ENCODE assay signal across 24 mouse cellular contexts in the genomic region with DNA sequence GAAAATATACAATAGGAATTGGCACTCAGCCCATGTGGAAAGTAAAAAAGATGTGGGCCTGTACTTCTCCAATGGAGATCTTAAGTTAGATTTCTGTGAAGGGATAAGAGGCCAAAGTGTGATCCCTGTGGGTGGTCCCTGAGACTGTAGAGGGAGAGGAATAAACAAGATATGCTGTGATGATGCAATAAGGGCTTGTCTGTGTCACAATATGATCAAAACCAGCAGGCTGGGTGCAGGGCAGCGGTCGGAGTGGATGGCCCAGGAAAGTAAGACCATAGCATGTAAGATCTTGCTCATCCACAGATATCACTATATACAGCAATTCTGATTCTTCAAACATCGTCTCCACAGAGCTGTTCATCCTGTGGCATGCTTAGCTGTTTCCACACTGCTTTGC.
"Had no signal": no experiment of that assay in that cellular context is flagged by ENCODE, and none has a peak within 500 bp of the region (broad histone marks: within the 10 kb centered on the region; RNA-seq: fewer than 3 reads in every experiment).

No protein-coding gene starts in this region.

- H3K4me3 ChIP-seq: left cerebral cortex, adult 2 months; limb, embryonic 10.5 days; limb, embryonic 12.5 days; limb, embryonic 13.5 days; limb, embryonic 15.5 days; liver, embryonic 12.5 days; liver, embryonic 13.5 days; liver, embryonic 15.5 days; megakaryocyte, embryonic 14.5 days; midbrain, embryonic 10.5 days; midbrain, embryonic 12.5 days; midbrain, embryonic 13.5 days; midbrain, embryonic 15.5 days; myocyte had no signal

- H3K27ac ChIP-seq: left cerebral cortex, adult 2 months; limb, embryonic 10.5 days; limb, embryonic 12.5 days; limb, embryonic 13.5 days; limb, embryonic 15.5 days; liver, embryonic 12.5 days; liver, embryonic 13.5 days; liver, embryonic 14.5 days; liver, embryonic 15.5 days; macrophage; midbrain, embryonic 10.5 days; midbrain, embryonic 12.5 days; midbrain, embryonic 13.5 days; midbrain, embryonic 15.5 days had no signal

- H3K4me1 ChIP-seq: limb, embryonic 10.5 days; limb, embryonic 12.5 days; limb, embryonic 13.5 days; limb, embryonic 15.5 days; liver, embryonic 12.5 days; liver, embryonic 13.5 days; liver, embryonic 15.5 days; megakaryocyte, embryonic 14.5 days; midbrain, embryonic 10.5 days; midbrain, embryonic 12.5 days; midbrain, embryonic 13.5 days; midbrain, embryonic 15.5 days had no signal

- ATAC-seq: liver, embryonic 12.5 days; liver, postnatal 0 days; midbrain, embryonic 13.5 days; midbrain, embryonic 15.5 days; midbrain, embryonic 16.5 days had no signal

- H3K4me2 ChIP-seq: limb, embryonic 12.5 days; limb, embryonic 13.5 days; limb, embryonic 15.5 days; liver, embryonic 11.5 days; liver, embryonic 12.5 days; liver, embryonic 13.5 days; liver, embryonic 15.5 days; midbrain, embryonic 11.5 days; midbrain, embryonic 12.5 days; midbrain, embryonic 13.5 days; midbrain, embryonic 15.5 days had no signal

- H3K27me3 ChIP-seq: limb, embryonic 12.5 days; limb, embryonic 13.5 days; limb, embryonic 15.5 days; liver, embryonic 12.5 days; liver, embryonic 13.5 days; liver, embryonic 15.5 days; megakaryocyte, embryonic 14.5 days; midbrain, embryonic 12.5 days; midbrain, embryonic 13.5 days; midbrain, embryonic 15.5 days had no signal

- H3K36me3 ChIP-seq: limb, embryonic 10.5 days; limb, embryonic 12.5 days; limb, embryonic 13.5 days; limb, embryonic 15.5 days; liver, embryonic 12.5 days; liver, embryonic 13.5 days; liver, embryonic 15.5 days; midbrain, embryonic 10.5 days; midbrain, embryonic 12.5 days; midbrain, embryonic 13.5 days; midbrain, embryonic 15.5 days had no signal

- DNase-seq: layer of hippocampus, postnatal 36 days; liver; liver, embryonic 13.5 days; liver, postnatal 0 days; lung, adult 18-20 months; lung, adult 2 months had no signal

- H3K9ac ChIP-seq: limb, embryonic 12.5 days; limb, embryonic 13.5 days; limb, embryonic 15.5 days; liver, embryonic 12.5 days; liver, embryonic 13.5 days; liver, embryonic 14.5 days; liver, embryonic 15.5 days; liver, postnatal 0 days; midbrain, embryonic 12.5 days; midbrain, embryonic 13.5 days; midbrain, embryonic 15.5 days had no signal

- H3K9me3 ChIP-seq: limb, embryonic 10.5 days; limb, embryonic 12.5 days; limb, embryonic 13.5 days; limb, embryonic 15.5 days; liver, embryonic 12.5 days; liver, embryonic 13.5 days; liver, embryonic 15.5 days; megakaryocyte, embryonic 14.5 days; midbrain, embryonic 12.5 days; midbrain, embryonic 13.5 days; midbrain, embryonic 15.5 days had no signal
